Mouse (Mus musculus): ENCODE data around the gene Kif13a. TPM values are rescaled to one million over a fixed set of nuclear protein-coding genes. Genes with fewer than 3 reads are reported as not detected.
A peak's percentile ranks its signal among the peaks of the same experiment; 100 is the strongest.

Kif13a gene
- polyA plus RNA-seq, 1 experiment = 17.4 TPM

DNA sequence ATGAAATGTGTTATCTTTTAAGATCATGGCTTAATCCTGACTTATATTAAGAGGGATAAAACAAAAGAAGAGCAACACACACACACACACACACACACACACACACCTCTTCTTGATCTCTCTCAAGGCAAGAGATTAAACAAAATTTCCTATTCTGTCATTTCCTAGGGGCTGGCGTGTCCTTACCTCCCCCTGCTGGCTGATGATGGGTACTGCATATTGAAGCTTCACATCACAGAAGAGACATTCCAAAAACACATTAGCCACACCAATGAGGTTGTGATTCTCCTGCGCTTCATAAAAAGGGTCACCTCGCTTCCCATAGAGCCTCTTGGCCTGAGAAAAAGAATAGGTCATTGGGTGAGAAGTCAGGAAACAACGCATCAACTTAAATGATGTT is 131.5 kb downstream of the Kif13a start:
- 33% methylated on average over 4 of the region's 4 CpGs for WGBS
- no peaks in the 10 kb centered on the region; the same call in none of the 2 replicates for H3K36me3 ChIP-seq (ENCODE audit: control insufficient read depth, insufficient read depth, low read length)
- TF ChIP-seq POLR2A (IDR thresholded peaks at IDR 0.05; ENCODE audit: low read depth, low read length) = no peak
- TF ChIP-seq CTCF (conservative IDR thresholded peaks at IDR 0.05; ENCODE audit: insufficient read depth, insufficient read length, low read depth, low read length) = peak; percentile 92

DNA sequence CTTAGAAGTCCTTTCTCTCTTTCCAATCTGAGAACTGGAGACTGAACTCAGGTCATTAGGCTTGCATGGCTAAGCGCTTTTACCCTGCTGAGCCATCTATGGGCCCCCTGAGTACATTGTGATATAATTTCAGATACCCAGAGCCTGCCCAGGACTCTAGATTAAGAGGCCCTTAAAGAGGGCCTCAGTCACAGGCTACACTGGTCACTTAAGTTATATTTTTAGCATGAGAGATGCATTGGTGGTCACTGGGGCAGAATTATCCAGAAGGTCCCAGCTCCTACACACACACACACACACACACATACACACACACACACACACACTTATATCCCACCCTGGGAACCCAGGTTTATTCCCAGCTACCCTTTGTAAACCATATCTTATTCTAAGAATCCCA is 133.3 kb downstream of the Kif13a start:
- 90% methylated on average over 1 of the region's 1 CpGs for WGBS
- no peak for DNase-seq
- H3K4me3 ChIP-seq (ENCODE audit: insufficient read depth, low read depth, low read length) = no peak overlapping the region
- no peaks in the 10 kb centered on the region for H3K27me3 ChIP-seq (replicated peaks; ENCODE audit: control insufficient read depth, insufficient read depth, low read length)
- H3K36me3 ChIP-seq (ENCODE audit: control insufficient read depth, insufficient read depth, low read length) = no peaks in the 10 kb centered on the region; the same call in none of the 2 replicates
- H3K4me1 ChIP-seq (ENCODE audit: control insufficient read depth, insufficient read depth, low read length) = no peaks in the 10 kb centered on the region
- no peak overlapping the region for H3K27ac ChIP-seq (ENCODE audit: insufficient read depth, low read depth, low read length)
- TF ChIP-seq POLR2A (IDR thresholded peaks at IDR 0.05; ENCODE audit: low read depth, low read length) (no peak), CTCF (conservative IDR thresholded peaks at IDR 0.05; ENCODE audit: insufficient read depth, insufficient read length, low read depth, low read length) (no peak)

More for the DNA sequence above, 131.5 kb downstream of the Kif13a start:
- DNase-seq = peak; percentile 62
- Histone ChIP-seq H3K27ac (ENCODE audit: insufficient read depth, low read depth, low read length) (no peak overlapping the region), H3K4me3 (ENCODE audit: insufficient read depth, low read depth, low read length) (no peak overlapping the region), H3K4me1 (ENCODE audit: control insufficient read depth, insufficient read depth, low read length) (no peaks in the 10 kb centered on the region), H3K27me3 (replicated peaks; ENCODE audit: control insufficient read depth, insufficient read depth, low read length) (no peaks in the 10 kb centered on the region)

DNA sequence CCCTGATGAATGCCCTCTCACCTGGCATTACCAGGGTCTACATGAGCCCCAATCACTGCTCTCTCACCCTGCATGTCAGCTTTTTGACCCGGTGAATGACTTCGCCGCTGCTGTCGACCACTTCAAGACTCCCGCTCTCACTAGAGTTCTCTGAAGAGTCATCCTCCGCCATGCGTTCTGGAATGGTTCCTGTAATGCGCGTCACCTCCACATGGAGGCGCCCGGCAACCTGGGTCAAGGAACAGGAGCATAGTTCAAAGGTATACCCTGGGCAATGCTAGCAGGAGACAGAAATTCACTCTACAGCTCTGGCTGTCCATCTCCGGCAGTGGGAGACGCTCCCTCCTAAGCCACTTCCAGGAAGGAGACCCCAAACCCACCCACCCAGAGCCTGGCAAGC is 135.8 kb downstream of the Kif13a start:
- peak; percentile 15 for DNase-seq
- Histone ChIP-seq H3K36me3 (ENCODE audit: control insufficient read depth, insufficient read depth, low read length) (no peaks in the 10 kb centered on the region; the same call in none of the 2 replicates), H3K27ac (ENCODE audit: insufficient read depth, low read depth, low read length) (no peak overlapping the region), H3K4me1 (ENCODE audit: control insufficient read depth, insufficient read depth, low read length) (peaks cover 3% of the 10 kb centered on the region), H3K27me3 (replicated peaks; ENCODE audit: control insufficient read depth, insufficient read depth, low read length) (no peaks in the 10 kb centered on the region), H3K4me3 (ENCODE audit: insufficient read depth, low read depth, low read length) (no peak overlapping the region)
- TF ChIP-seq CTCF (conservative IDR thresholded peaks at IDR 0.05; ENCODE audit: insufficient read depth, insufficient read length, low read depth, low read length) = no peak
- no peak for TF ChIP-seq POLR2A (IDR thresholded peaks at IDR 0.05; ENCODE audit: low read depth, low read length)
- 88% methylated on average over 13 of the region's 13 CpGs for WGBS

DNA sequence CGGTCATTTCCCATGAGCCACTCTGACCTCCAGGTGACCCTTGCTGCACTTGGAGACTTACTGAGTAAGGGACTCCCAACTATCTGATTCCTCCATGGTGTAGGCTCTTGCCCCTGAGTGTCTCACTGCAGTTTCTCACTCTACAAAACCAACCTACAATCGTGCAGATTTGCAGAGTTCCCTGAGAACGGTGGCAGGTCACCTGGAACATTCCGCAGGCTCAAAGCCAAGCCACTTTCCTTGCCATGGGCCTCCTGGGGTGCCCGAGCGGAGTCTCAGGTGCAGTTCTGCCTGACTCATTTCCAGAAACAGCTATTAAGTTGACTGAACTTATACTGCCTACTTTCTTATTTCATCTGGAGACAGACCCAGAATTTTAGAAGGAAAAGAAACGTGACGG is 141.2 kb downstream of the Kif13a start:
- no peaks in the 10 kb centered on the region; the same call in none of the 2 replicates for H3K36me3 ChIP-seq (ENCODE audit: control insufficient read depth, insufficient read depth, low read length)
- peak overlapping the region; percentile 44 for H3K27ac ChIP-seq (ENCODE audit: insufficient read depth, low read depth, low read length)

DNA sequence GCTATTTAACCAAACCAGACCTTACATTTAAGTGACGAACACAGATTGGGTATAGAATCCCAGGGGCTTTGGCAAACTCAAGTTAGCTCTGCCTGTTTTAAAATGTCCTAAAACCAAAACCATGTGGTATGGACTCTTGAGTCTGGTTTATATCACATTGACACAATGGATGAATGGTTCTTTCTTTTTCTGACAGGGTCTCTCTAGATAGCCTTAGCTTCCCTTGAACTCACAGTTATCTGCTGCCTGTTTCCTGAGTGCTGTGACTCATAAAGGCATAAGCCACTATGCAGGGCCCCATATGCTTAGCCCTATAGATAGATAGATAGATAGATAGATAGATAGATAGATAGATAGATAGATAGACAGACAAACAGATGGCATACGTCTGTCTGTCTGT is 142.8 kb downstream of the Kif13a start:
- Histone ChIP-seq H3K36me3 (ENCODE audit: control insufficient read depth, insufficient read depth, low read length) (no peaks in the 10 kb centered on the region; the same call in none of the 2 replicates), H3K27ac (ENCODE audit: insufficient read depth, low read depth, low read length) (no peak overlapping the region), H3K4me3 (ENCODE audit: insufficient read depth, low read depth, low read length) (no peak overlapping the region), H3K27me3 (replicated peaks; ENCODE audit: control insufficient read depth, insufficient read depth, low read length) (no peaks in the 10 kb centered on the region), H3K4me1 (ENCODE audit: control insufficient read depth, insufficient read depth, low read length) (peaks cover 10% of the 10 kb centered on the region)
- no peak for DNase-seq
- WGBS = 95% methylated on average over 2 of the region's 2 CpGs
- TF ChIP-seq POLR2A (IDR thresholded peaks at IDR 0.05; ENCODE audit: low read depth, low read length) (no peak), CTCF (conservative IDR thresholded peaks at IDR 0.05; ENCODE audit: insufficient read depth, insufficient read length, low read depth, low read length) (no peak)

More for the DNA sequence above, 141.2 kb downstream of the Kif13a start:
- H3K4me1 ChIP-seq (ENCODE audit: control insufficient read depth, insufficient read depth, low read length) = peaks cover 10% of the 10 kb centered on the region
- WGBS = 19% methylated on average over 8 of the region's 8 CpGs
- H3K4me3 ChIP-seq (ENCODE audit: insufficient read depth, low read depth, low read length) = no peak overlapping the region
- TF ChIP-seq POLR2A (IDR thresholded peaks at IDR 0.05; ENCODE audit: low read depth, low read length) = no peak
- TF ChIP-seq CTCF (conservative IDR thresholded peaks at IDR 0.05; ENCODE audit: insufficient read depth, insufficient read length, low read depth, low read length) = no peak
- no peaks in the 10 kb centered on the region for H3K27me3 ChIP-seq (replicated peaks; ENCODE audit: control insufficient read depth, insufficient read depth, low read length)
- peak; percentile 89 for DNase-seq

DNA sequence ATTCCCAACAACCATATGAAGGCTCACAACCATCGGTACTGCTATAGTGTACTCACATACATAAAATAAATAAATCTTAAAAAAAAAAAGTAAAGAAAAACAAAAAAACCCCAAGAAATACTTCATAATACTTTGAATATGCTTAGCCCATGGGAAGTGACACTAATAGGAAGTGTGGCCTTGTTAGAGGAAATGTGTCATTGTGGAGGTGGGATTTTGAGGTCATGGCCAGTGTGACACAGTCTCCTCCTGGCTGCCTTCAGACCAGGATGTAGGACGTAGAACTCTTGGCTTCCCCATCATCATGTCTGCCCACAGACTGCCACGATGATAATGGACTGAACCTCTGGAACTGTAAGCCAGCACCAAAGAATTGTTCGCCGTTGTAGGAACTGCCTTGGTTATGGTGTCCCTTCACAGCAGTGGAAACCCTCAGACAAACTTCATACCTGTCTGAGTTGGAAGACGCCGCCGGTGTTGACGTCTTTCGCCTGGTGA is 143.6 kb downstream of the Kif13a start:
- no peak for TF ChIP-seq POLR2A (IDR thresholded peaks at IDR 0.05; ENCODE audit: low read depth, low read length)
- TF ChIP-seq CTCF (conservative IDR thresholded peaks at IDR 0.05; ENCODE audit: insufficient read depth, insufficient read length, low read depth, low read length) = no peak
- no peak for DNase-seq
- no peaks in the 10 kb centered on the region; the same call in none of the 2 replicates for H3K36me3 ChIP-seq (ENCODE audit: control insufficient read depth, insufficient read depth, low read length)
- peaks cover 11% of the 10 kb centered on the region for H3K4me1 ChIP-seq (ENCODE audit: control insufficient read depth, insufficient read depth, low read length)
- no peak overlapping the region for H3K27ac ChIP-seq (ENCODE audit: insufficient read depth, low read depth, low read length)
- WGBS = 91% methylated on average over 10 of the region's 10 CpGs
- H3K4me3 ChIP-seq (ENCODE audit: insufficient read depth, low read depth, low read length) = no peak overlapping the region
- H3K27me3 ChIP-seq (replicated peaks; ENCODE audit: control insufficient read depth, insufficient read depth, low read length) = no peaks in the 10 kb centered on the region

DNA sequence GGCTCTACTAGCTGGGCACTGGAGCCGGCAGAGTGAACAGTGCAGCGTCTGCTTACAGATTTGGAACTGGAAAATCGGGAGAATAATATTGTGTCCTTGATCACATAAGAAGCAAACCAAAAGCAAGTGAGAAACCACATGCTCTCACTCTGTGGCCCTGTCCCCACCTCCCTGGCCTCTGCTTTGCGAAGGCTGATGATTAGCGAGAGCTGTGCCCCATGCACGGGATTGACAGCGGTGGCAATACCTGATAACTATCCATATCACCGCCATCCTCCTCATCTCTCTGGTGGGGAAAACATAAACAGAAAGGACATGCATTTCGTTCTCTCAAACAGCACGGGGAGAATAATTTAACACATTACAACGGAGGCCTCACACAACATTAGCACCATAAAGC is 149.3 kb downstream of the Kif13a start:
- H3K36me3 ChIP-seq (ENCODE audit: control insufficient read depth, insufficient read depth, low read length) = no peaks in the 10 kb centered on the region; the same call in 1 of the 2 replicates
- no peak overlapping the region for H3K4me3 ChIP-seq (ENCODE audit: insufficient read depth, low read depth, low read length)
- WGBS = 83% methylated on average over 11 of the region's 11 CpGs
- DNase-seq = no peak
- H3K4me1 ChIP-seq (ENCODE audit: control insufficient read depth, insufficient read depth, low read length) = peaks cover 19% of the 10 kb centered on the region; the same call in 1 of the 2 replicates
- no peak for TF ChIP-seq POLR2A (IDR thresholded peaks at IDR 0.05; ENCODE audit: low read depth, low read length)
- no peak for TF ChIP-seq CTCF (conservative IDR thresholded peaks at IDR 0.05; ENCODE audit: insufficient read depth, insufficient read length, low read depth, low read length)
- no peaks in the 10 kb centered on the region for H3K27me3 ChIP-seq (replicated peaks; ENCODE audit: control insufficient read depth, insufficient read depth, low read length)
- no peak overlapping the region for H3K27ac ChIP-seq (ENCODE audit: insufficient read depth, low read depth, low read length)
